In genomic region chr4:82252054-82252453, GRCm38 (mm10) we compare ENCODE assay signal across 21 mouse cellular contexts.
"Had no signal": no experiment of that assay in that cellular context is flagged by ENCODE, and none has a peak within 500 bp of the region (broad histone marks: within the 10 kb centered on the region; RNA-seq: fewer than 3 reads in every experiment).

No protein-coding gene starts in this region.

- H3K27ac ChIP-seq: liver, embryonic 14.5 days; midbrain, embryonic 10.5 days; midbrain, embryonic 13.5 days; neural tube, embryonic 13.5 days had no signal

- ATAC-seq: liver, postnatal 0 days; lung, postnatal 0 days; midbrain, embryonic 13.5 days; midbrain, embryonic 16.5 days had no signal

- H3K9me3 ChIP-seq: limb, embryonic 12.5 days; limb, embryonic 15.5 days; midbrain, embryonic 10.5 days; midbrain, embryonic 13.5 days; neural tube, embryonic 13.5 days; stomach, embryonic 15.5 days had no signal

- H3K4me1 ChIP-seq: megakaryocyte, embryonic 14.5 days; midbrain, embryonic 10.5 days; midbrain, embryonic 13.5 days had no signal

- DNase-seq: kidney, postnatal 14 days; kidney, postnatal 4 days; left cerebral cortex, postnatal 4 days; liver, postnatal 0 days; lung, postnatal 36 days; retina, postnatal 1 day; right cerebral cortex, postnatal 25 days; spleen, adult 18-20 months; thymus, postnatal 25 days had no signal

- H3K4me2 ChIP-seq: limb, embryonic 12.5 days; limb, embryonic 15.5 days; liver, embryonic 11.5 days; midbrain, embryonic 13.5 days; neural tube, embryonic 13.5 days; stomach, embryonic 15.5 days had no signal

- H3K27me3 ChIP-seq: limb, embryonic 12.5 days; limb, embryonic 15.5 days; megakaryocyte, embryonic 14.5 days; midbrain, embryonic 13.5 days; neural tube, embryonic 13.5 days; stomach, embryonic 15.5 days had no signal

- H3K4me3 ChIP-seq: limb, embryonic 12.5 days; limb, embryonic 15.5 days; megakaryocyte, embryonic 14.5 days; midbrain, embryonic 10.5 days; midbrain, embryonic 13.5 days; myocyte; neural tube, embryonic 13.5 days; stomach, embryonic 15.5 days had no signal

- H3K9ac ChIP-seq: limb, embryonic 12.5 days; limb, embryonic 15.5 days; liver, embryonic 14.5 days; liver, postnatal 0 days; midbrain, embryonic 13.5 days; neural tube, embryonic 13.5 days; stomach, embryonic 15.5 days had no signal

- H3K36me3 ChIP-seq: limb, embryonic 12.5 days; limb, embryonic 15.5 days; midbrain, embryonic 10.5 days; midbrain, embryonic 13.5 days; neural tube, embryonic 13.5 days; stomach, embryonic 15.5 days had no signal
